Mouse (Mus musculus) brain, embryonic 14.5 days (tissue): ENCODE measurements around the gene Gcnt1.

Experiments used
- CTCF ChIP-seq: fragments of 200-500 bp; IDR thresholded peaks from 2 replicates; pipeline ENCODE4 v1.5.1; 2012; ENCODE audit warnings: inconsistent platforms, mild to moderate bottlenecking, moderate library complexity, borderline replicate concordance; ENCODE audit not compliant: insufficient read depth, insufficient read length; ENCODE audit errors: extremely low read depth
- POLR2A ChIP-seq: fragments of 200-500 bp; IDR thresholded peaks from 2 replicates; pipeline ENCODE4 v1.6.1; 2012; ENCODE audit warnings: mild to moderate bottlenecking, inconsistent platforms, borderline replicate concordance; ENCODE audit not compliant: poor library complexity, insufficient read depth, insufficient read length, severe bottlenecking; ENCODE audit errors: extremely low read depth

GRCm38 (mm10) chr19:17412915-17413459 lies 40.3 kb upstream of the Gcnt1 start:
- TF ChIP-seq CTCF (no peak), POLR2A (no peak)
